Mouse (Mus musculus): Measurements from ENCODE around the gene Daam2. TPM values are rescaled to one million over a fixed set of nuclear protein-coding genes. Genes with fewer than 3 reads are reported as not detected.
"Not testable (repeated sequence)": the region's sequence is repeated elsewhere in the genome, so short reads cannot be mapped to it uniquely, and the experiment has no call there.

The Daam2 gene
- polyA plus RNA-seq, 1 experiment, result 13.2 TPM

- no peaks in the 10 kb centered on the region for H3K27me3 ChIP-seq (replicated peaks; ENCODE audit: control insufficient read depth, insufficient read depth, low read length)
- TF ChIP-seq CTCF (conservative IDR thresholded peaks at IDR 0.05; ENCODE audit: insufficient read depth, insufficient read length, low read depth, low read length), result no peak
- no peak for TF ChIP-seq POLR2A (IDR thresholded peaks at IDR 0.05; ENCODE audit: low read depth, low read length)
- DNase-seq, result no peak
- no peaks in the 10 kb centered on the region for H3K4me1 ChIP-seq (ENCODE audit: control insufficient read depth, insufficient read depth, low read length)
- H3K36me3 ChIP-seq (ENCODE audit: control insufficient read depth, insufficient read depth, low read length), result no peaks in the 10 kb centered on the region
- H3K4me3 ChIP-seq (ENCODE audit: insufficient read depth, low read depth, low read length), result no peak overlapping the region
- 66% methylated on average over 9 of the region's 9 CpGs for WGBS
- no peak overlapping the region for H3K27ac ChIP-seq (ENCODE audit: insufficient read depth, low read depth, low read length)
Observed at GRCm38 (mm10) chr17:49448570-49449229, 115.4 kb downstream of the Daam2 start.

GRCm38 (mm10) chr17:49442841-49443240 is 121.3 kb downstream of the Daam2 start:
- DNase-seq; H3K4me1 ChIP-seq (ENCODE audit: control insufficient read depth, insufficient read depth, low read length); H3K27me3 ChIP-seq (replicated peaks; ENCODE audit: control insufficient read depth, insufficient read depth, low read length); H3K36me3 ChIP-seq (ENCODE audit: control insufficient read depth, insufficient read depth, low read length); H3K4me3 ChIP-seq (ENCODE audit: insufficient read depth, low read depth, low read length); H3K27ac ChIP-seq (ENCODE audit: insufficient read depth, low read depth, low read length): not testable (repeated sequence)
- 56% methylated on average over 3 of the region's 3 CpGs for WGBS

GRCm38 (mm10) chr17:49440331-49441130 is 123.6 kb downstream of the Daam2 start:
- Histone ChIP-seq H3K4me1 (ENCODE audit: control insufficient read depth, insufficient read depth, low read length) (no peaks in the 10 kb centered on the region), H3K27ac (ENCODE audit: insufficient read depth, low read depth, low read length) (no peak overlapping the region), H3K4me3 (ENCODE audit: insufficient read depth, low read depth, low read length) (no peak overlapping the region), H3K36me3 (ENCODE audit: control insufficient read depth, insufficient read depth, low read length) (peaks cover 3% of the 10 kb centered on the region; the same call in 1 of the 2 replicates), H3K27me3 (replicated peaks; ENCODE audit: control insufficient read depth, insufficient read depth, low read length) (no peaks in the 10 kb centered on the region)
- DNase-seq, result no peak
- WGBS, result 77% methylated on average over 14 of the region's 14 CpGs
- TF ChIP-seq POLR2A (IDR thresholded peaks at IDR 0.05; ENCODE audit: low read depth, low read length) (no peak), CTCF (conservative IDR thresholded peaks at IDR 0.05; ENCODE audit: insufficient read depth, insufficient read length, low read depth, low read length) (no peak)

- DNase-seq, result no peak
- Histone ChIP-seq H3K27me3 (replicated peaks; ENCODE audit: control insufficient read depth, insufficient read depth, low read length) (no peaks in the 10 kb centered on the region), H3K36me3 (ENCODE audit: control insufficient read depth, insufficient read depth, low read length) (peaks cover 3% of the 10 kb centered on the region; the same call in 1 of the 2 replicates), H3K4me1 (ENCODE audit: control insufficient read depth, insufficient read depth, low read length) (no peaks in the 10 kb centered on the region), H3K27ac (ENCODE audit: insufficient read depth, low read depth, low read length) (no peak overlapping the region), H3K4me3 (ENCODE audit: insufficient read depth, low read depth, low read length) (no peak overlapping the region)
- no peak for TF ChIP-seq POLR2A (IDR thresholded peaks at IDR 0.05; ENCODE audit: low read depth, low read length)
- no peak for TF ChIP-seq CTCF (conservative IDR thresholded peaks at IDR 0.05; ENCODE audit: insufficient read depth, insufficient read length, low read depth, low read length)
- WGBS, result 93% methylated on average over 4 of the region's 4 CpGs
Observed at GRCm38 (mm10) chr17:49439706-49440105, 124.4 kb downstream of the Daam2 start.

GRCm38 (mm10) chr17:49438822-49439574 is 125.1 kb downstream of the Daam2 start:
- Histone ChIP-seq H3K4me1 (ENCODE audit: control insufficient read depth, insufficient read depth, low read length) (no peaks in the 10 kb centered on the region), H3K4me3 (ENCODE audit: insufficient read depth, low read depth, low read length) (no peak overlapping the region), H3K27ac (ENCODE audit: insufficient read depth, low read depth, low read length) (no peak overlapping the region), H3K27me3 (replicated peaks; ENCODE audit: control insufficient read depth, insufficient read depth, low read length) (no peaks in the 10 kb centered on the region), H3K36me3 (ENCODE audit: control insufficient read depth, insufficient read depth, low read length) (peaks cover 3% of the 10 kb centered on the region; the same call in 1 of the 2 replicates)
- DNase-seq, result no peak
- WGBS, result 89% methylated on average over 12 of the region's 12 CpGs
- TF ChIP-seq CTCF (conservative IDR thresholded peaks at IDR 0.05; ENCODE audit: insufficient read depth, insufficient read length, low read depth, low read length) (no peak), POLR2A (IDR thresholded peaks at IDR 0.05; ENCODE audit: low read depth, low read length) (no peak)

- not testable (repeated sequence) for H3K36me3 ChIP-seq (ENCODE audit: control insufficient read depth, insufficient read depth, low read length); H3K4me1 ChIP-seq (ENCODE audit: control insufficient read depth, insufficient read depth, low read length); H3K27me3 ChIP-seq (replicated peaks; ENCODE audit: control insufficient read depth, insufficient read depth, low read length); H3K4me3 ChIP-seq (ENCODE audit: insufficient read depth, low read depth, low read length); H3K27ac ChIP-seq (ENCODE audit: insufficient read depth, low read depth, low read length); DNase-seq
Observed at GRCm38 (mm10) chr17:49437306-49437705, 126.8 kb downstream of the Daam2 start.

- H3K27me3 ChIP-seq (replicated peaks; ENCODE audit: control insufficient read depth, insufficient read depth, low read length), result no peaks in the 10 kb centered on the region
- WGBS, result 66% methylated on average over 6 of the region's 6 CpGs
- H3K4me1 ChIP-seq (ENCODE audit: control insufficient read depth, insufficient read depth, low read length), result peaks cover 8% of the 10 kb centered on the region; the same call in 1 of the 2 replicates
- H3K36me3 ChIP-seq (ENCODE audit: control insufficient read depth, insufficient read depth, low read length), result peaks cover 3% of the 10 kb centered on the region; the same call in 1 of the 2 replicates
- no peak for DNase-seq
- no peak for TF ChIP-seq CTCF (conservative IDR thresholded peaks at IDR 0.05; ENCODE audit: insufficient read depth, insufficient read length, low read depth, low read length)
- no peak for TF ChIP-seq POLR2A (IDR thresholded peaks at IDR 0.05; ENCODE audit: low read depth, low read length)
- H3K27ac ChIP-seq (ENCODE audit: insufficient read depth, low read depth, low read length), result no peak overlapping the region
- H3K4me3 ChIP-seq (ENCODE audit: insufficient read depth, low read depth, low read length), result no peak overlapping the region
Observed at GRCm38 (mm10) chr17:49436631-49437030, 127.5 kb downstream of the Daam2 start.
